Mouse (Mus musculus) E14TG2a.4 (cell line): ENCODE measurements at regions not wholly inside any gene's neighbourhood (a gene's known extent, or its start where the extent isn't known, plus 50 kb on each side); places are given as distances from the start of the nearest gene placed in this dataset.

ENCODE experiments used
- H3K27me3 ChIP-seq: 2 replicates; pipeline ENCODE4 v1.6.1; 2014; ENCODE audit warnings: low read length, control low read depth; ENCODE audit not compliant: insufficient read depth
- H3K36me3 ChIP-seq: 2 replicates; pipeline ENCODE4 v1.6.1; 2014; ENCODE audit warnings: low read length, control low read depth; ENCODE audit not compliant: insufficient read depth
- H3K4me1 ChIP-seq: replicated peaks from 2 replicates; pipeline ENCODE4 v1.6.1; 2014; ENCODE audit warnings: low read depth, low read length, control low read depth
- H3K4me3 ChIP-seq: replicated peaks from 2 replicates; pipeline ENCODE4 v1.5.1; 2014; ENCODE audit warnings: mild to moderate bottlenecking, low read length
- H3K9me3 ChIP-seq: 2 replicates; pipeline ENCODE4 v1.6.1; 2014; ENCODE audit warnings: low read length, control low read depth
- CTCF ChIP-seq: conservative IDR thresholded peaks from 2 replicates; pipeline ENCODE4 v1.5.1; 2014; ENCODE audit warnings: low read length
- NANOG ChIP-seq: IDR thresholded peaks from 2 replicates; pipeline ENCODE4 v1.6.1; 2014; ENCODE audit warnings: borderline replicate concordance, low read length, mixed read lengths
- POU5F1 ChIP-seq: IDR thresholded peaks from 2 replicates; pipeline ENCODE4 v1.6.1; 2014; ENCODE audit warnings: low read length, borderline replicate concordance

DNA sequence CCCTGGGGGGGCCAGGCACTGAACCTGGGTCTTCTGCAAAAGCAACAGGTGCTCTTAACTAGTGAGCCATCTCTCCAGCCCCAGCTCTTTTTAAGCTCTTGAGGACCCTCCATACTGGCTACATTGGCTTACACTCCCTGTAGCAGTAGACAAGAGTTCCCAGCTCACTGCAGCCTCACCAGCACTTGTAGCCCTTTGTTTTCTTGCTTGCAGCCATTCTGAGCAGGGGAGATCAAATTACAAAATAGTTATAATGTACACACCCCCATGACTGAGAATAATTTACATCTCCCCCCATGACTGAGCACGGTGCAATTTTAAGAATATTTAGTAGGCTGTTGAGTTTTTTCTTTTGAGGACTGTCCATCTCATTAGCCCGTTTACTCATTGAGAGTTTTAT is 165.8 kb upstream of the Prep start:
- Histone ChIP-seq H3K36me3 (no peaks in the 10 kb centered on the region), H3K9me3 (peaks cover 10% of the 10 kb centered on the region), H3K4me3 (no peak overlapping the region), H3K27me3 (no peaks in the 10 kb centered on the region), H3K4me1 (peaks cover 9% of the 10 kb centered on the region; the same call in 1 of the 2 replicates)
- no peak for TF ChIP-seq CTCF
- TF ChIP-seq POU5F1, result no peak
- TF ChIP-seq NANOG, result no peak

DNA sequence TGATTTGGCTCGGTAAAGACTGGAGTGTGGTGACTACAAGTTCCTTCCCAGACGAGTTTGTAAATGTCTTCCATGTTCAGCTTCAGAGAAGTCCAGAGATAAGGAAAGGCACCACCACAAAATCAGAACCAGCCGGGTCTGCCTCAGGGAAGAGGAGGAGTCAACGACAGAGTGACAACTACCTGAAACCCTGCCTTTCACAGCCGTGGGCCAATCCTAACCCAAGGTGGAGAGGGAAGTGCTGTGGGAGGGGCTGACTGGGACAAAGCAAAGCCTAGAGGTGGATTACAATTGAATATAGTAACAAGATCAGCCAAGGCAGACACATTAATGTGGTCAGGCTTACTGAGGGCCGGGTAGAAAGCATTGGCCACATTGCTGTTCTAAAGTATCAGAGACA is 174.9 kb upstream of the Prep start:
- H3K4me3 ChIP-seq, result no peak overlapping the region
- no peaks in the 10 kb centered on the region for H3K27me3 ChIP-seq
- peaks cover 12% of the 10 kb centered on the region for H3K4me1 ChIP-seq
- no peaks in the 10 kb centered on the region for H3K36me3 ChIP-seq
- TF ChIP-seq NANOG (no peak), CTCF (no peak), POU5F1 (no peak)
- no peaks in the 10 kb centered on the region for H3K9me3 ChIP-seq

GRCm38 (mm10) chr10:44887081-44887683 is 179.8 kb upstream of the Prep start:
- no peaks in the 10 kb centered on the region for H3K27me3 ChIP-seq
- no peaks in the 10 kb centered on the region for H3K9me3 ChIP-seq
- TF ChIP-seq POU5F1 (no peak), CTCF (no peak), NANOG (no peak)
- H3K36me3 ChIP-seq, result no peaks in the 10 kb centered on the region
- peaks cover 12% of the 10 kb centered on the region for H3K4me1 ChIP-seq
- H3K4me3 ChIP-seq, result no peak overlapping the region

- TF ChIP-seq CTCF, result no peak
- TF ChIP-seq NANOG, result no peak
- TF ChIP-seq POU5F1, result no peak
These were observed 185.0 kb upstream of the Prep start for GRCm38 (mm10) chr10:44881967-44882366.

GRCm38 (mm10) chr10:44877076-44877663 is 189.8 kb upstream of the Prep start:
- Histone ChIP-seq H3K4me1 (no peaks in the 10 kb centered on the region; the same call in 1 of the 2 replicates), H3K36me3 (no peaks in the 10 kb centered on the region), H3K27me3 (no peaks in the 10 kb centered on the region), H3K4me3 (no peak overlapping the region), H3K9me3 (no peaks in the 10 kb centered on the region)
- TF ChIP-seq POU5F1, result no peak
- no peak for TF ChIP-seq CTCF
- no peak for TF ChIP-seq NANOG

More at GRCm38 (mm10) chr10:44881967-44882366, 185.0 kb upstream of the Prep start:
- no peaks in the 10 kb centered on the region for H3K27me3 ChIP-seq
- H3K36me3 ChIP-seq, result no peaks in the 10 kb centered on the region
- no peaks in the 10 kb centered on the region for H3K9me3 ChIP-seq
- H3K4me1 ChIP-seq, result peaks cover 2% of the 10 kb centered on the region
- no peak overlapping the region for H3K4me3 ChIP-seq

- Histone ChIP-seq H3K9me3 (no peaks in the 10 kb centered on the region), H3K4me3 (no peak overlapping the region), H3K36me3 (no peaks in the 10 kb centered on the region), H3K4me1 (no peaks in the 10 kb centered on the region; the same call in 1 of the 2 replicates), H3K27me3 (no peaks in the 10 kb centered on the region)
- TF ChIP-seq CTCF, result no peak
- TF ChIP-seq NANOG, result no peak
- no peak for TF ChIP-seq POU5F1
These were observed 193.2 kb upstream of the Prep start for GRCm38 (mm10) chr10:44873642-44874285.

DNA sequence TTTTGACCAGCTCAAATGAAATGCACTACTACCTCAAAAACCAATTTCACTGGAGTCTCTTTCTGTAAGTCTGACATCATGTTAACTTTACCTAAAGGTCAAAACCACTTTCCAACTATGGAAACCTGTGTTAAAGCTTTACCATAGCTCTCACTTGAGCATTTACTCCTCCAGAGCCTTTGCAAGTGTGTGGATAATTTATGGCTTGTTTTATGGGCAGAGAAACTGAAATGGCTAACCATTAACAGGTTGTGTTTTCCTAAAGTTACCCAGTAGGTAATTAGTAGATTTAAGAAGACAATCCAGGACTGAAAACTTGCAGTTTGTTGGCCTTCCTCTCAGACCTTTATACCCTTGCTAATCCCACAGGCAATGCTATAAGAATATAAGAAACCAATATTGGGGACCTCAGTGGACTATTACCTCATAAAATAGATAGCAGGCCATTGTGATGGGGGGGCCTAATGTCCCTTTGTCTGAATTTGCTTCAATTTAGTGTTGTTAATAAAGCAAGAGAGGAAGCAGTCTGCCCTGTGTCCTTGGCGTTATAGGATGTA is 202.7 kb upstream of the Prep start:
- Histone ChIP-seq H3K4me1 (peaks cover 8% of the 10 kb centered on the region), H3K27me3 (no peaks in the 10 kb centered on the region), H3K4me3 (no peak overlapping the region), H3K36me3 (no peaks in the 10 kb centered on the region), H3K9me3 (no peaks in the 10 kb centered on the region)
- TF ChIP-seq CTCF (no peak), POU5F1 (no peak), NANOG (no peak)

GRCm38 (mm10) chr10:44862360-44862674 is 204.7 kb upstream of the Prep start:
- no peak for TF ChIP-seq POU5F1
- no peak for TF ChIP-seq CTCF
- TF ChIP-seq NANOG, result no peak
- H3K4me3 ChIP-seq, result no peak overlapping the region
- H3K9me3 ChIP-seq, result no peaks in the 10 kb centered on the region
- H3K27me3 ChIP-seq, result no peaks in the 10 kb centered on the region
- H3K4me1 ChIP-seq, result peaks cover 8% of the 10 kb centered on the region
- H3K36me3 ChIP-seq, result no peaks in the 10 kb centered on the region
